Mouse (Mus musculus) liver, postnatal 0 days (tissue): Measurements from ENCODE around the gene Ctc1. TPM values are rescaled to one million over a fixed set of nuclear protein-coding genes. Genes with fewer than 3 reads are reported as not detected.
A peak's percentile ranks its signal among the peaks of the same experiment; 100 is the strongest.
"Not testable (repeated sequence)": the region's sequence is repeated elsewhere in the genome, so short reads cannot be mapped to it uniquely, and the experiment has no call there.

Source experiments
- ATAC-seq: fragments of 200-750 bp; cut with Nextera tagmentation; 2 replicates; pipeline ENCODE4 v1.8.0; 2017; ENCODE audit warnings: mild to moderate bottlenecking, moderate library complexity
- DNase-seq: peaks from one replicate; pipeline ENCODE4 v3.0.0-alpha.2; 2016
- H3K27ac ChIP-seq: fragments of 300-500 bp; sonication (generic); 2 replicates; pipeline ENCODE4 v1.5.1; 2014; ENCODE audit warnings: antibody characterized with exemption, moderate library complexity, mild to moderate bottlenecking, low read depth
- H3K27me3 ChIP-seq: fragments of 300-500 bp; sonication (generic); 2 replicates; pipeline ENCODE4 v1.6.1; 2014; ENCODE audit warnings: low read length, control low read depth, mixed read lengths; ENCODE audit not compliant: insufficient read depth
- H3K36me3 ChIP-seq: fragments of 300-500 bp; sonication (generic); replicated peaks from 2 replicates; pipeline ENCODE4 v1.6.1; 2014; ENCODE audit warnings: mild to moderate bottlenecking, control low read depth, low read length, moderate library complexity, mixed read lengths; ENCODE audit not compliant: insufficient read depth
- H3K4me1 ChIP-seq: fragments of 300-500 bp; sonication (generic); 2 replicates; pipeline ENCODE4 v1.6.1; 2014; ENCODE audit warnings: antibody characterized with exemption, mild to moderate bottlenecking, control low read depth; ENCODE audit not compliant: insufficient read depth
- H3K4me2 ChIP-seq: fragments of 300-500 bp; sonication (generic); 2 replicates; pipeline ENCODE4 v1.6.1; 2014; ENCODE audit warnings: low read depth, mild to moderate bottlenecking, low read length, moderate library complexity, mixed read lengths
- H3K4me3 ChIP-seq: fragments of 300-500 bp; sonication (generic); 2 replicates; pipeline ENCODE4 v1.5.1; 2014; ENCODE audit warnings: low read depth, low read length
- H3K9ac ChIP-seq: fragments of 300-500 bp; sonication (generic); replicated peaks from 2 replicates; pipeline ENCODE4 v1.6.1; 2014; ENCODE audit warnings: mild to moderate bottlenecking, moderate library complexity
- H3K9me3 ChIP-seq: fragments of 300-500 bp; sonication (generic); 2 replicates; pipeline ENCODE4 v1.6.1; 2016; ENCODE audit warnings: mild to moderate bottlenecking, control low read depth, low read length, mixed read lengths
- CTCF ChIP-seq: sonication (generic); IDR thresholded peaks from 2 replicates; pipeline ENCODE4 v1.5.1; 2016; ENCODE audit warnings: antibody characterized with exemption, low read depth
- EP300 ChIP-seq: IDR thresholded peaks from 2 replicates; pipeline ENCODE4 v1.6.1; 2016; ENCODE audit warnings: antibody characterized with exemption, low read depth, mild to moderate bottlenecking
- WGBS: fragments of 180-500 bp; shearing (Covaris S2); extraction: QIAGEN DNeasy Blood & Tissue Kit; methylation state at CpG from one replicate; pipeline ENCODE4 v1.1.7; 2014; ENCODE audit not compliant: insufficient replicate concordance; 5-methylcytosine and 5-hydroxymethylcytosine counted together
- polyA plus RNA-seq: library from polyadenylated mRNA; unstranded; fragments of >200 nt; fragmentation: Nextera tagmentation; extraction: Ambion mirVana; gene quantifications from 2 replicates; pipeline ENCODE4 v1.2.1, GENCODE M21; 2015

Gene Ctc1
- polyA plus RNA-seq = 7.4 and 7.6 TPM in 2 replicates

- Histone ChIP-seq H3K36me3 (no peaks in the 10 kb centered on the region), H3K9ac (peak within 1 kb of the TSS; percentile 73), H3K27me3 (no peaks in the 10 kb centered on the region), H3K27ac (peak within 1 kb of the TSS; percentile 87), H3K4me1 (peaks cover 13% of the 10 kb centered on the region), H3K9me3 (no peaks in the 10 kb centered on the region), H3K4me2 (peak within 1 kb of the TSS; percentile 73), H3K4me3 (peak within 1 kb of the TSS; percentile 65)
- TF ChIP-seq EP300 (peak; percentile 36; the same call in 1 of the 2 replicates), CTCF (peak; percentile 82)
- under 1% methylated on average over 38 of the region's 38 CpGs for WGBS
- ATAC-seq (peak; percentile 95), DNase-seq (peak; percentile 93)
Observed at GRCm38 (mm10) chr11:69015644-69016441, at the start of gene Ctc1. Gene Ctc1 (plus strand): TSS chr11:69015911.

GRCm38 (mm10) chr11:68966554-68966953, 49.2 kb upstream of the Ctc1 start:
- H3K9me3 ChIP-seq = no peaks in the 10 kb centered on the region
- H3K9ac ChIP-seq = no peak overlapping the region
- H3K27me3 ChIP-seq = 0 out of 2 replicates have a peak, but pooled peaks cover 2% of the 10 kb centered on the region
- H3K36me3 ChIP-seq = no peaks in the 10 kb centered on the region
- H3K4me2 ChIP-seq = no peak overlapping the region
- TF ChIP-seq CTCF (no peak), EP300 (no peak)
- no peak overlapping the region for H3K27ac ChIP-seq
- no peak overlapping the region for H3K4me3 ChIP-seq
- ATAC-seq = no peak
- peaks cover 14% of the 10 kb centered on the region for H3K4me1 ChIP-seq
- WGBS = 45% methylated on average over 1 of the region's 1 CpGs
- DNase-seq = no peak

GRCm38 (mm10) chr11:68967337-68968282, 48.1 kb upstream of the Ctc1 start, which contains the start of gene Slc25a35:
Gene Slc25a35 (plus strand): TSS chr11:68968131.
- Histone ChIP-seq H3K36me3 (no peaks in the 10 kb centered on the region), H3K4me2 (peak within 1 kb of the TSS; percentile 89), H3K9ac (peak within 1 kb of the TSS; percentile 47), H3K27me3 (0 out of 2 replicates have a peak, but pooled peaks cover 2% of the 10 kb centered on the region), H3K9me3 (no peaks in the 10 kb centered on the region), H3K4me1 (peaks cover 14% of the 10 kb centered on the region), H3K27ac (peak within 1 kb of the TSS; percentile 44; the same call in 1 of the 2 replicates), H3K4me3 (peak within 1 kb of the TSS; percentile 60)
- ATAC-seq = peak; percentile 98
- TF ChIP-seq EP300 = no peak
- peak; percentile 45; the same call in 1 of the 2 replicates for TF ChIP-seq CTCF
- DNase-seq = peak; percentile 90
- under 1% methylated on average over 50 of the region's 50 CpGs for WGBS

- Histone ChIP-seq H3K27me3 (0 out of 2 replicates have a peak, but pooled peaks cover 2% of the 10 kb centered on the region), H3K4me3 (no peak overlapping the region), H3K9ac (no peak overlapping the region), H3K36me3 (no peaks in the 10 kb centered on the region), H3K27ac (no peak overlapping the region), H3K9me3 (no peaks in the 10 kb centered on the region), H3K4me2 (no peak overlapping the region), H3K4me1 (peaks cover 21% of the 10 kb centered on the region)
- WGBS = 86% methylated on average over 11 of the region's 11 CpGs
- no peak for TF ChIP-seq EP300
- TF ChIP-seq CTCF = no peak
- DNase-seq (no peak), ATAC-seq (no peak)
Observed at GRCm38 (mm10) chr11:68968752-68969151, 47.0 kb upstream of the Ctc1 start.

GRCm38 (mm10) chr11:68970232-68970631, 45.5 kb upstream of the Ctc1 start:
- Histone ChIP-seq H3K9me3 (no peaks in the 10 kb centered on the region), H3K4me1 (peaks cover 24% of the 10 kb centered on the region), H3K9ac (no peak overlapping the region), H3K36me3 (no peaks in the 10 kb centered on the region), H3K4me2 (no peak overlapping the region), H3K27ac (no peak overlapping the region), H3K27me3 (0 out of 2 replicates have a peak, but pooled peaks cover 2% of the 10 kb centered on the region), H3K4me3 (no peak overlapping the region)
- no peak for ATAC-seq
- TF ChIP-seq EP300 = no peak
- no peak for TF ChIP-seq CTCF
- no peak for DNase-seq
- WGBS = 55% methylated on average over 4 of the region's 4 CpGs

GRCm38 (mm10) chr11:68973250-68974058, 42.3 kb upstream of the Ctc1 start:
- H3K9me3 ChIP-seq, H3K36me3 ChIP-seq, H3K27me3 ChIP-seq, H3K27ac ChIP-seq: not testable (repeated sequence)
- Histone ChIP-seq H3K9ac (peak overlapping the region; percentile 50; the same call in 1 of the 2 replicates), H3K4me2 (peak overlapping the region; percentile 72), H3K4me1 (peaks cover 12% of the 10 kb centered on the region), H3K4me3 (peak overlapping the region; percentile 40)
- peak; percentile 87 for DNase-seq
- WGBS = under 1% methylated on average over 37 of the region's 38 CpGs
- peak; percentile 93 for ATAC-seq
